Mouse (Mus musculus): ENCODE results near the gene Phlpp1. TPM values are rescaled to one million over a fixed set of nuclear protein-coding genes. Genes with fewer than 3 reads are reported as not detected.

Phlpp1 gene
- total and polyA plus RNA-seq, 3 experiments, result 5.0 to 9.4 TPM; not detected in 1

- Histone ChIP-seq H3K4me1 (ENCODE audit: control insufficient read depth in 1 of 2, insufficient read depth in 2 of 2, low read length in 2 of 2) (no peaks in the 10 kb centered on the region), H3K9me3 (replicated peaks; ENCODE audit: insufficient read depth, low read length) (no peaks in the 10 kb centered on the region), H3K27ac (ENCODE audit: control insufficient read depth, low read depth, low read length) (no peak overlapping the region), H3K9ac (ENCODE audit: control insufficient read depth, low read depth, low read length, poor library complexity, severe bottlenecking) (no peak overlapping the region), H3K36me3 (ENCODE audit: control insufficient read depth in 1 of 2, insufficient read depth in 2 of 2, low read length in 2 of 2) (peaks cover 0 to 3% of the 10 kb centered on the region in 2 experiments; a peak in 2 of 4 replicates), H3K27me3 (ENCODE audit: control insufficient read depth in 1 of 2, insufficient read depth in 2 of 2, low read length in 2 of 2) (0 out of 4 replicates have a peak, but pooled peaks cover 0 to 1% of the 10 kb centered on the region in 2 experiments), H3K4me3 (ENCODE audit: control insufficient read depth in 1 of 2, insufficient read depth in 1 of 2, low read depth in 2 of 2, low read length in 2 of 2) (no peak overlapping the region), H3K79me2 (ENCODE audit: control insufficient read depth, insufficient read depth, low read length, poor library complexity) (no peaks in the 10 kb centered on the region)
- TF ChIP-seq TCF12 (IDR thresholded peaks at IDR 0.05; ENCODE audit: low read depth, low read length) (no peak), CHD2 (IDR thresholded peaks at IDR 0.05; ENCODE audit: low read length) (no peak), ZNF384 (IDR thresholded peaks at IDR 0.05; ENCODE audit: low read depth, low read length) (no peak), RAD21 (IDR thresholded peaks at IDR 0.05; ENCODE audit: low read depth, low read length) (no peak), USF2 (IDR thresholded peaks at IDR 0.05; ENCODE audit: borderline replicate concordance in 1 of 2, insufficient read depth in 1 of 2, low read depth in 1 of 2, low read length in 2 of 2) (no peak), HCFC1 (IDR thresholded peaks at IDR 0.05; ENCODE audit: low read depth, low read length) (no peak), JUND (IDR thresholded peaks at IDR 0.05; ENCODE audit: low read depth, low read length) (no peak), E2F4 (IDR thresholded peaks at IDR 0.05; ENCODE audit: borderline replicate concordance, low read depth, low read length) (no peak), UBTF (IDR thresholded peaks at IDR 0.05; ENCODE audit: borderline replicate concordance, insufficient read depth, low read depth, low read length) (no peak), ELF1 (IDR thresholded peaks at IDR 0.05; ENCODE audit: low read depth, low read length) (no peak), NRF1 (IDR thresholded peaks at IDR 0.05; ENCODE audit: insufficient read depth, low read depth, low read length, poor library complexity, severe bottlenecking) (no peak), TBP (IDR thresholded peaks at IDR 0.05; ENCODE audit: low read depth, low read length) (no peak), TAL1 (IDR thresholded peaks at IDR 0.05; ENCODE audit: low read length) (no peak), POLR2A (IDR thresholded peaks at IDR 0.05; ENCODE audit: control insufficient read depth in 1 of 2, insufficient read depth in 1 of 2, low read depth in 1 of 2, low read length in 2 of 2, poor library complexity in 1 of 2) (no peak), CTCF (IDR thresholded peaks at IDR 0.05 in 2 of 3, conservative IDR thresholded peaks at IDR 0.05 in 1 of 3; ENCODE audit: control insufficient read depth in 1 of 3, insufficient read depth in 1 of 3, low read depth in 2 of 3, low read length in 3 of 3, poor library complexity in 1 of 3, severe bottlenecking in 1 of 3) (no peak), ZMIZ1 (IDR thresholded peaks at IDR 0.05; ENCODE audit: low read depth, low read length) (no peak), SIN3A (IDR thresholded peaks at IDR 0.05; ENCODE audit: low read length) (no peak), KAT2A (conservative IDR thresholded peaks at IDR 0.05; ENCODE audit: low read depth, low read length) (no peak), MXI1 (IDR thresholded peaks at IDR 0.05; ENCODE audit: low read depth, low read length) (no peak), MEF2A (IDR thresholded peaks at IDR 0.05; ENCODE audit: extremely low read depth, insufficient replicate concordance, low read depth, low read length, poor library complexity, severe bottlenecking) (no peak)
- no peak for DNase-seq (ENCODE audit: low read depth, low spot score)
Observed at GRCm38 (mm10) chr1:106342100-106342499, 170.5 kb downstream of the Phlpp1 start.

DNA sequence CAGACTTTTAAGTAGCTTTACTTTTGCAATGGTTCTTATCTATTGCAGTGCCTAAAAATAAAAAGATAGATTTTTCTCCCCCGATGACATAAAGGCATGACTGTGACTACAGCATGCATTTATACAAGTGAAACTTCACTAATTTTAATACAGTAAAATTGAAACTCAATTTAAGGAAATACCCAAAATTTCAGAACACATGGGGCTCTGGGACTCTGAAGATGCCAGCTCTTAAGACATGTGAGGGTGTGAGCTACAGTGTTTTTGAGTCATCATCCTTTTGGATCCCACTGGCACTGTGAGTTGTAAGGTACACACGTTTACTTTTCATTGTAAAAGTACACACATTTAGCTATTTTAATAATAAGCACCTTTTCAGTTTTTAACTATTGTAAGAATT is 173.7 kb downstream of the Phlpp1 start:
- no peak for DNase-seq (ENCODE audit: low read depth, low spot score)

More for the DNA sequence above, 173.7 kb downstream of the Phlpp1 start:
- H3K36me3 ChIP-seq (ENCODE audit: control insufficient read depth in 1 of 2, insufficient read depth in 2 of 2, low read length in 2 of 2), result no peaks in the 10 kb centered on the region
- no peaks in the 10 kb centered on the region for H3K27me3 ChIP-seq (ENCODE audit: control insufficient read depth in 1 of 2, insufficient read depth in 2 of 2, low read length in 2 of 2)
- H3K27ac ChIP-seq (ENCODE audit: control insufficient read depth, low read depth, low read length), result no peak overlapping the region
- H3K4me1 ChIP-seq (ENCODE audit: control insufficient read depth in 1 of 2, insufficient read depth in 2 of 2, low read length in 2 of 2), result no peaks in the 10 kb centered on the region
- H3K4me3 ChIP-seq (ENCODE audit: control insufficient read depth in 1 of 2, insufficient read depth in 1 of 2, low read depth in 2 of 2, low read length in 2 of 2), result no peak overlapping the region
- H3K9me3 ChIP-seq (replicated peaks; ENCODE audit: insufficient read depth, low read length), result no peaks in the 10 kb centered on the region
- TF ChIP-seq ETS1 (IDR thresholded peaks at IDR 0.05; ENCODE audit: low read depth, low read length) (no peak), UBTF (IDR thresholded peaks at IDR 0.05; ENCODE audit: borderline replicate concordance, insufficient read depth, low read depth, low read length) (no peak), JUND (IDR thresholded peaks at IDR 0.05; ENCODE audit: low read depth, low read length) (no peak), SIN3A (IDR thresholded peaks at IDR 0.05; ENCODE audit: low read length) (no peak), GABPA (IDR thresholded peaks at IDR 0.05; ENCODE audit: low read depth, low read length) (no peak)
- H3K9ac ChIP-seq (ENCODE audit: control insufficient read depth, low read depth, low read length, poor library complexity, severe bottlenecking), result no peak overlapping the region
- no peaks in the 10 kb centered on the region for H3K79me2 ChIP-seq (ENCODE audit: control insufficient read depth, insufficient read depth, low read length, poor library complexity)

Data from MEL (cell line).